Mouse (Mus musculus) mammary gland, adult 2 months (tissue): ENCODE data around the gene Ptgdr. TPM values are rescaled to one million over a fixed set of nuclear protein-coding genes. Genes with fewer than 3 reads are reported as not detected.

ENCODE experiments used
- polyA plus RNA-seq: library from polyadenylated mRNA; depleted of rRNA; stranded (reverse); fragments of >200 nt; gene quantifications from 2 replicates; pipeline ENCODE4 v1.2.3, GENCODE M21; 2012; ENCODE audit warnings: low replicate concordance; rRNA removed

The Ptgdr gene
- polyA plus RNA-seq: 0.10 and 0.14 TPM in 2 replicates

DNA sequence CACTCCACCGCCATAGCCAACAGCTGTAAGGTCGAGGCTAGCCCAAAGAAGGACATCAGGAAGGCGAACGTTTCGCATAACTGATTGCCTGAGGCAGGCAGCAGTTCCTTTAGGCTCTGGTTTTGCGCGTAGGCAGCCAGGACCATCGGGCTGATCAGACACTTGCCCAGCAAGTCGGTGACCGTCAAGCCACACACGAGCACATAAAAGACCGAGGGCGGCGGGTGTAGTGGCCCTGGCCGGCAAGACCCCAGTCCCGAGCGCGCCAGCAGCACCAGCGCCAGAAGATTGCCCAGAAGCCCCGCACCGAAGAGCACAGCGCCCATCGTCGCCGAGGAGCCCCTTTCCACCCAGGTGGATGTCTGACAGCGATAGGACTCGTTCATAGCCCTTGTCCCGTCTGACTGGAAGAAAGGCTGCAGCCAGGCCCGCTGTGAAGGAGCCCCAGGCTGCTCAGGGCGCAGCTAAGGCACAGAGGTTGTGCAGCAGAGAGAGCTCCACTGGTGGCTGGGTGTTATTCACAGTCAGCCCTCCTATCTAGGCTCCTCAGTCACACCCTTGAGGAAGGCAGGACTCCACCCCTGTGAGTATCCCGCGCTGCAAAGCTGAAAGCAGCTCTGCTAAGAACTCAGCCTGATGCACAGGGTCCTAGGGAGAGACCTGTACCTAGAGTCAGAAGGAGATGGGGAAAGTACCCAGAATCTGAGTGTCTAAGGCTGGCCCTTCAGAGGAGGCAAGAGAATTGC is at the start of gene Ptgdr:
Gene Ptgdr (minus strand): TSS at position 508 of the 746 bp plus-strand sequence.

Other genes starting within 250 kb of the Ptgdr start
- not detected in 2 replicates for gene Gm5624, start 231.4 kb downstream of the Ptgdr start, polyA plus RNA-seq
- not detected in 2 replicates for gene Gm8257, start 152.9 kb downstream of the Ptgdr start, polyA plus RNA-seq
- gene Gm8267, start 109.0 kb downstream of the Ptgdr start, polyA plus RNA-seq: not detected in 2 replicates
- gene Ptger2, start 128.8 kb upstream of the Ptgdr start, polyA plus RNA-seq: 3.0 and 3.2 TPM in 2 replicates